Mouse (Mus musculus): ENCODE measurements around the gene Gm6880. TPM values are rescaled to one million over a fixed set of nuclear protein-coding genes. Genes with fewer than 3 reads are reported as not detected.

Gm6880 gene
- polyA plus RNA-seq (2012; rRNA removed; ENCODE audit: low replicate concordance) = not detected in 2 replicates

GRCm38 (mm10) chrX:74481349-74481885 lies at the start of gene Gm6880:
Gene Gm6880 (minus strand): TSS chrX:74481399.

Other genes with a start within 250 kb of the Gm6880 start
- gene Flna, start 231.6 kb downstream of the Gm6880 start, polyA plus RNA-seq (2012; rRNA removed; ENCODE audit: low replicate concordance) = 252 and 315 TPM in 2 replicates
- gene Emd, start 226.7 kb downstream of the Gm6880 start, polyA plus RNA-seq (2012; rRNA removed; ENCODE audit: low replicate concordance) = 32.5 and 51.7 TPM in 2 replicates
- gene Rpl10, start 210.6 kb downstream of the Gm6880 start, polyA plus RNA-seq (2012; rRNA removed; ENCODE audit: low replicate concordance) = 597 and 840 TPM in 2 replicates
- 68.3 and 76.5 TPM in 2 replicates for gene Taz, start 199.5 kb downstream of the Gm6880 start, polyA plus RNA-seq (2012; rRNA removed; ENCODE audit: low replicate concordance)
- gene Dnase1l1, start 199.1 kb downstream of the Gm6880 start, polyA plus RNA-seq (2012; rRNA removed; ENCODE audit: low replicate concordance) = 13.5 and 14.5 TPM in 2 replicates
- gene Atp6ap1, start 184.3 kb downstream of the Gm6880 start, polyA plus RNA-seq (2012; rRNA removed; ENCODE audit: low replicate concordance) = 124 and 181 TPM in 2 replicates
- gene Gdi1, start 176.4 kb downstream of the Gm6880 start, polyA plus RNA-seq (2012; rRNA removed; ENCODE audit: low replicate concordance) = 40.2 and 70.9 TPM in 2 replicates
- 6.0 and 7.8 TPM in 2 replicates for gene Fam50a, start 168.4 kb downstream of the Gm6880 start, polyA plus RNA-seq (2012; rRNA removed; ENCODE audit: low replicate concordance)
- 2.7 and 6.4 TPM in 2 replicates for gene Plxna3, start 152.3 kb downstream of the Gm6880 start, polyA plus RNA-seq (2012; rRNA removed; ENCODE audit: low replicate concordance)
- 16.5 and 24.4 TPM in 2 replicates for gene Lage3, start 127.8 kb downstream of the Gm6880 start, polyA plus RNA-seq (2012; rRNA removed; ENCODE audit: low replicate concordance)
- 32.7 and 36.9 TPM in 2 replicates for gene Ubl4a, start 108.2 kb downstream of the Gm6880 start, polyA plus RNA-seq (2012; rRNA removed; ENCODE audit: low replicate concordance)
- 11.5 and 11.9 TPM in 2 replicates for gene Slc10a3, start 108.0 kb downstream of the Gm6880 start, polyA plus RNA-seq (2012; rRNA removed; ENCODE audit: low replicate concordance)
- gene Fam3a, start 88.1 kb downstream of the Gm6880 start, polyA plus RNA-seq (2012; rRNA removed; ENCODE audit: low replicate concordance) = 19.4 and 28.2 TPM in 2 replicates
- 5.4 and 6.6 TPM in 2 replicates for gene Ikbkg, start 88.1 kb downstream of the Gm6880 start, polyA plus RNA-seq (2012; rRNA removed; ENCODE audit: low replicate concordance)
- gene G6pdx, start 52.2 kb downstream of the Gm6880 start, polyA plus RNA-seq (2012; rRNA removed; ENCODE audit: low replicate concordance) = 18.2 and 22.2 TPM in 2 replicates
- not detected in 2 replicates for gene Olfr1326-ps1, start 93.5 kb upstream of the Gm6880 start, polyA plus RNA-seq (2012; rRNA removed; ENCODE audit: low replicate concordance)
- gene Olfr1325, start 111.3 kb upstream of the Gm6880 start, polyA plus RNA-seq (2012; rRNA removed; ENCODE audit: low replicate concordance) = not detected in 2 replicates
- not detected in 2 replicates for gene Gm5640, start 164.2 kb upstream of the Gm6880 start, polyA plus RNA-seq (2012; rRNA removed; ENCODE audit: low replicate concordance)